Mouse (Mus musculus) embryonic facial prominence, embryonic 10.5 days (tissue): ENCODE measurements around the gene Stx12. TPM values are rescaled to one million over a fixed set of nuclear protein-coding genes. Genes with fewer than 3 reads are reported as not detected.

ENCODE experiments used
- DNase-seq: peaks from one replicate; pipeline ENCODE4 v3.0.0-alpha.2; 2017; ENCODE audit warnings: low spot score
- H3K27ac ChIP-seq: fragments of 300-500 bp; sonication (generic); replicated peaks from 2 replicates; pipeline ENCODE4 v1.5.1; 2016; ENCODE audit warnings: mild to moderate bottlenecking
- H3K27me3 ChIP-seq: fragments of 300-500 bp; sonication (generic); replicated peaks from 2 replicates; pipeline ENCODE4 v1.6.1; 2016; ENCODE audit warnings: low read depth, mild to moderate bottlenecking; ENCODE audit not compliant: poor library complexity, severe bottlenecking
- H3K36me3 ChIP-seq: fragments of 300-500 bp; sonication (generic); replicated peaks from 2 replicates; pipeline ENCODE4 v1.6.1; 2016; ENCODE audit warnings: mild to moderate bottlenecking, moderate library complexity
- H3K4me1 ChIP-seq: fragments of 300-500 bp; sonication (generic); 2 replicates; pipeline ENCODE4 v1.6.1; 2016
- H3K4me3 ChIP-seq: fragments of 300-500 bp; sonication (generic); 2 replicates; pipeline ENCODE4 v1.5.1; 2016; ENCODE audit warnings: mild to moderate bottlenecking, moderate library complexity
- H3K9me3 ChIP-seq: fragments of 300-500 bp; sonication (generic); 2 replicates; pipeline ENCODE4 v1.6.1; 2016; ENCODE audit warnings: mild to moderate bottlenecking
- WGBS: fragments of 180-500 bp; shearing (Covaris S2); methylation state at CpG from one replicate; pipeline ENCODE4 v1.1.7; 2016; 5-methylcytosine and 5-hydroxymethylcytosine counted together
- polyA plus RNA-seq: library from polyadenylated mRNA; unstranded; fragments of >200 nt; fragmentation: Nextera tagmentation; extraction: Ambion mirVana; gene quantifications from 2 replicates; pipeline ENCODE4 v1.2.1, GENCODE M21; 2016

The Stx12 gene
- polyA plus RNA-seq, 1 experiment from 2014 or later: 58.7 TPM

- Histone ChIP-seq H3K36me3 (peaks cover 37% of the 10 kb centered on the region), H3K4me3 (peak within 1 kb of the TSS; percentile 91), H3K27me3 (no peaks in the 10 kb centered on the region), H3K27ac (peak within 1 kb of the TSS; percentile 93), H3K9me3 (no peaks in the 10 kb centered on the region), H3K4me1 (peaks cover 19% of the 10 kb centered on the region)
- under 1% methylated on average over 40 of the region's 40 CpGs for WGBS
- peak; percentile 95 for DNase-seq
Observed at GRCm38 (mm10) chr4:132842970-132843704, 41.2 kb downstream of the Stx12 start, which contains the start of gene Ppp1r8. Gene Ppp1r8, minus strand, starts transcription at chr4:132843169.

DNA sequence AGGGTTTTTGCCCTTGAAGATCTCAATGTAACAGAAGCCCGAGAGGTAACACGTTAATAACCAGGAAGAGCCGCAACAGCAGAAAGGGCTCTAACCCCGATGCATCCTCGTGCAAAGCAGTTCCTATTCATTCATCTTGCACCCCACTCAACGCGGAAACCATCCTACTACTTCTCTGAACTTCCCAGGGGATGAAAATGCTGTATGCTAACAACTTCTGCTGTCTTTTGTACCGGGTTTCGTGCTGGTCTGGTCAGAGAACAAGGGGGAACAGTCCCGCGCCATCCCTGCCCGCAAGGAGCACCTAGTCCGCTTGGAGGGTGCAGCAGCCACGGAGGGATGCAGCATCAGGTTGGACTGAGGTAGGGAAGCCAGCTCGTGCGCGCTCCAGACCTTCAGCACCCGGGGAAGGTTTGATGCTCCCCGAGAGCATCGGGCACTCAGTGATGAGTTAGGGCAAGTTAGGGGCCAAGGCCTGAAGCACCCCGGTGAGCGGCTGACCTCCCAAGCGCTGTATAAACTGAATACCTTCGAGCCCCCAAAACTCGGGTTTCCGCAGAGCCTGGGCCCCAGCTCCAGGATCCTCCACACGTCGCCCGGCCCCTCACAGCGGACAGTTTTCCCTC, 41.9 kb downstream of the Stx12 start:
- peak; percentile 54 for DNase-seq
- no peaks in the 10 kb centered on the region for H3K27me3 ChIP-seq
- H3K4me1 ChIP-seq: peaks cover 19% of the 10 kb centered on the region
- H3K36me3 ChIP-seq: peaks cover 38% of the 10 kb centered on the region
- no peaks in the 10 kb centered on the region for H3K9me3 ChIP-seq
- peak overlapping the region; percentile 93 for H3K27ac ChIP-seq
- under 1% methylated on average over 30 of the region's 30 CpGs for WGBS
- H3K4me3 ChIP-seq: peak overlapping the region; percentile 91

GRCm38 (mm10) chr4:132841493-132841892, 42.8 kb downstream of the Stx12 start:
- H3K9me3 ChIP-seq: no peaks in the 10 kb centered on the region
- DNase-seq: no peak
- H3K27ac ChIP-seq: peak overlapping the region; percentile 93
- 90% methylated on average over 3 of the region's 3 CpGs for WGBS
- peaks cover 47% of the 10 kb centered on the region for H3K36me3 ChIP-seq
- peak overlapping the region; percentile 91 for H3K4me3 ChIP-seq
- peaks cover 19% of the 10 kb centered on the region for H3K4me1 ChIP-seq
- no peaks in the 10 kb centered on the region for H3K27me3 ChIP-seq

DNA sequence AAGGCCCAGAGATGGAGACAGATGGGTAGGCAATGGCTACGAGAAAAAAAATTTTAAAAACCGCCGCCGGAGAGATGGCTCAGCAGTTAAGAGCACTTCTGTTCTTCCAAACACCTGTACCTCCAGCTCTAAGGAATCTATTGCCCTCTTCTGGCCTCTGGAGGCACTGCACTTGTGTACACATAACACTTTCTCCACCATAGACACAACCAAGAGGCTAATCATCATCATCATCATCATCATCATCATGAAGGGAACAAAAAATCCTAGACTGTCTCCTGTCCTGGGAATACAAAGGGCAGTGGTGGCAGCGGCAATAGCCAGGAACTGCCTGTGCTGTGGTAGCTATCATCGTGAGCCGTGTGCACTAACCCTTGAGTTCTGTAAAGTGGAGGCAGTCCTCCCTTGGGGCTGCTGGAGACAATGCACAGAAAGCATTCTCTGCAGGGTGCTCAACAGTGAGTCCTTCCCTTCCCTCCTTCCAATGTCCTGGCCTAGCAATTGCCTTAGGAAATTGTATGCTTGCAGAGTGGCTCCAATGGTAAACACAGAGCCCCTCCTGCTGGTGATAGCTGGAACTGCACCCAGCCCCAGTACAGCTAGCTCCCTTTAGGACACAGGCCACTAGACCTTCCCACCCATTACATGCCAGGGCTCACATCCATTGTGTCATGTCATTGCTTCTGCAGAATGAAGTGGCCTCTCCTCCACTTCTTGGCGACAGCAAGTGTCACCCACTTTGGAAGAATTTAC, 60.5 kb downstream of the Stx12 start:
- peak; percentile 77 for DNase-seq
- H3K27ac ChIP-seq: no peak overlapping the region
- no peaks in the 10 kb centered on the region for H3K27me3 ChIP-seq
- no peak overlapping the region for H3K4me3 ChIP-seq
- peaks cover 47% of the 10 kb centered on the region for H3K36me3 ChIP-seq
- H3K4me1 ChIP-seq: no peaks in the 10 kb centered on the region
- WGBS: 75% methylated on average over 8 of the region's 8 CpGs
- peaks cover 11% of the 10 kb centered on the region for H3K9me3 ChIP-seq

GRCm38 (mm10) chr4:132818442-132818841, 65.9 kb downstream of the Stx12 start:
- Histone ChIP-seq H3K36me3 (no peaks in the 10 kb centered on the region), H3K27ac (no peak overlapping the region), H3K4me1 (no peaks in the 10 kb centered on the region), H3K9me3 (peaks cover 9% of the 10 kb centered on the region), H3K27me3 (no peaks in the 10 kb centered on the region), H3K4me3 (no peak overlapping the region)
- DNase-seq: no peak
- WGBS: 51% methylated on average over 2 of the region's 2 CpGs

DNA sequence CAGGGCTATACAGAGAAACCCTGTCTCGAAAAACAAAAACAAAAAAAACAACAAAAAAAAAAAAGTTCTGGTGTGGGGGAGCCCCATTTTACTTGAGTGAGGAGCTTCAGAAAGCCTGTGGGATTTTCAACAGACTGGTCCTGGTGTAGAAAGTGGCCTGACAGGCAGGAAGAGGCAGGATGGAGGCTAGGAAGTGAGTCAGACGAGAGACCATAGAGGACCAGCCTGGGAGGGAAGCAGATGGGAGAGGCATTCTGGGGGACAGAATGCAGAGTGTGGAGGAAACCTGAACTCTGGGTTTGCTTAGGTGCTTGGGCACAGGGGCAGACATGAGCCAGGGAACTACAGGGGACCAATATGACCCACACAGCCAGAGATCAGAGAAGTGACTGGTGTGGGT, 67.5 kb downstream of the Stx12 start:
- H3K36me3 ChIP-seq: no peaks in the 10 kb centered on the region
- H3K9me3 ChIP-seq: peaks cover 9% of the 10 kb centered on the region
- no peaks in the 10 kb centered on the region for H3K27me3 ChIP-seq
- no peaks in the 10 kb centered on the region for H3K4me1 ChIP-seq
- H3K27ac ChIP-seq: no peak overlapping the region
- H3K4me3 ChIP-seq: no peak overlapping the region
- DNase-seq: no peak
- 72% methylated on average over 2 of the region's 2 CpGs for WGBS

DNA sequence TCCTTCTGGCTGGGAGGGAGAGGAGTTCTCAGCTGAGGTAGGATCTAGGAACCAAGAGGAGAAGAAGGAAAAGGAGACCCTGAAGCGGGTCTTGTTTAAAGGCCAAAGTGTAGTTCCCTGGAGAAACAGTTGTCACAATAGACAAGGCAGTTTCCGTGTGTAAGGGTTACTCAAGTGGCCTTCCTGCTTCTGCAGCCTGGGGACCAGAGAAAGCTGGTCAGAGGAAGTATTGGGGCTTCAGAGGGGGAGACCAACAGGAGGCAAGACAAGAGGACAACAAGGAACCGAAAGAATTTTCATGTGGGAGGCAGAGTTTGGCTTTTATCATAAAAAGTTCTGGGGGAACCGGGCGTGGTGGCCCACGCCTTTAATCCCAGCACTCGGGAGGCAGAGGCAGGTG, 67.9 kb downstream of the Stx12 start:
- DNase-seq: no peak
- no peaks in the 10 kb centered on the region for H3K36me3 ChIP-seq
- WGBS: 85% methylated on average over 7 of the region's 7 CpGs
- H3K27me3 ChIP-seq: no peaks in the 10 kb centered on the region
- peaks cover 12% of the 10 kb centered on the region for H3K9me3 ChIP-seq
- no peak overlapping the region for H3K4me3 ChIP-seq
- no peaks in the 10 kb centered on the region for H3K4me1 ChIP-seq
- H3K27ac ChIP-seq: no peak overlapping the region

DNA sequence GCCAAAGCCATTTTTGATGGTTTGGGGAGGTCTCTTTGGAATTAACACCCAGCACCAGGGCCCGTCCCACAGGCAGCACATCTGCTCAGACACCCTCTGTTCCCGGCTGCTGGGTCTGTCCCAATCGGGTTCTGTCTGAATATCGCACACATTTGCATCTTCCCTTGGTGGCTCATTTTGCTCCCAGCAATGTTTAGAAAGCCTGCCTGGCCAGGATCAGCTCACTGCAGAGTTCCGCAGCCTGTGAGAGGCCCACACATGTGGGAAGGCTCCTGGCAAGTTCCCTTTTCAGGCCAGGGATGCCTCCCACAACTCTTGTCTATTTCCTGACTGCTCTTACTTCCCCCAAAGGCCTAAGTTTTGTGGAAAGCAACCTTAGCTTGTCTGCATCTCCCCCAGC, 74.7 kb downstream of the Stx12 start:
- Histone ChIP-seq H3K9me3 (peaks cover 10% of the 10 kb centered on the region; the same call in 1 of the 2 replicates), H3K27me3 (no peaks in the 10 kb centered on the region), H3K4me3 (no peak overlapping the region), H3K27ac (no peak overlapping the region), H3K4me1 (no peaks in the 10 kb centered on the region), H3K36me3 (no peaks in the 10 kb centered on the region)
- no peak for DNase-seq
- 89% methylated on average over 5 of the region's 5 CpGs for WGBS

DNA sequence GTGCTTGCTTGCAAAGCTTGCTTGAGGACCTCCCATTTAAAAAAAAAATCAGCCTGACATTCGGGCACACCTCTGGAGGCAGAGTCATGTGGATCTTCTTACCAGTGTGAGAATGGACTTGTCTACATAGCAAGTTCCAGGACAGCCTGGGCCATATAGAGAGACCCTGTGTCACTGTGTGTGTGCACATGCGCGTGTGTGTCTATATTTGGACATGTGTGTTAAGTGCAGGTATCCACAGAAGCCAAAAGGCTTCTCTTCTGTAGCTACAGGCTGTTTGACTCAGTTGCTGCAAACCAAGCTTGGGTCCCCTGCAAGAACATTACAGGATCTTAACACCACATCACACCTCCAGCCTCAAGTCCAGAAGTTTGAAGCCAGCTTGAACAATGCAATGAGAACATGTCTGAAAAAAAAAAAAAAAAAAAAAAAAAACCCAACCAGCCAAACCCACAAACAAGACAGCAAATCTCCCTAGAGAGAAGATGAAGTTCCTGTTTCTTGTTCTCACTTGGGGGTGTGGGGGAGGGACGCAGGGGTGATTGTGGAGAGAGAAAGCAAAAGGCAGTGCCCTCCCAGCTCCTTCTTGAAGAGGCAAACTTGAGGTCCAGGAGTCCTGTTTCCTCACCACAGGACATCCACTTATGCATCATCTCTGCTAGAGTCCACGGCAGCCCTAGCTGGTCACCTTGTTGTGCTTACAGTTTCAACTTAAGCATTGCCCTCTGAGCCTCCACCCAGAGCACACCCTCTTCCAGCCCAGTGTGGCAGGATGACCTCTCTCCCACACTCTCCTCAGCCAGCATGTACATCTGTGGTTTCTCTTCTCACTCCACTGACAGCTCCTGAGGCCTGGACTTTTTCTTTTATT, 76.3 kb downstream of the Stx12 start:
- Histone ChIP-seq H3K36me3 (no peaks in the 10 kb centered on the region), H3K9me3 (peaks cover 10% of the 10 kb centered on the region; the same call in 1 of the 2 replicates), H3K27ac (no peak overlapping the region), H3K27me3 (no peaks in the 10 kb centered on the region), H3K4me1 (no peaks in the 10 kb centered on the region), H3K4me3 (no peak overlapping the region)
- DNase-seq: no peak
- WGBS: 77% methylated on average over 5 of the region's 5 CpGs

DNA sequence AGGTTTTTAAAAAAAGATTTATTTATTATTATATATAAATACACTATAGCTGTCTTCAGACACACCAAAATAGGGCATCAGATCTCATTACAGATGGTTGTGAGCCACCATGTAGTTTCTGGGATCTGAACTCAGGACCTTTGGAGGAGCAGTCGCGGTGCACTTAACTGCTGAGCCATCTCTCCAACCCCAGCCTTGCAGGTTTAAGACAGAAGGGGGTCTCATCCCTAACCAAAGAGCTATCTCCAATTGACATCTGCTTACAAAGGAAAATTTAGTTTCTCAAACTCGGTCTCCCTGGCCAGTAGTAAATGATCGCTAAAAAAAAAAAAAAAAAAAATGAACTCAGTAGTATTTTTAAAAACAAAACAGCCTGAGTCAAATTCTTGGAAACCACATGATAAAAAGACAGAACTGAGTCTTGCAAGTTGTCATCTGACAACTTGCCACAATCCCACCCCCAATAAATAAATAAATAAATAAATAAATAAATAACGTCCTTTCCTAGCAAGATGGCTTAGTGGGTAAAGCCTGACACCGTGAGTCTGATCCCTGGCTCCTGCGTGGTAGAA, 77.6 kb downstream of the Stx12 start:
- DNase-seq: no peak
- Histone ChIP-seq H3K27ac (no peak overlapping the region), H3K36me3 (no peaks in the 10 kb centered on the region), H3K4me1 (no peaks in the 10 kb centered on the region), H3K4me3 (no peak overlapping the region), H3K9me3 (peaks cover 10% of the 10 kb centered on the region; the same call in 1 of the 2 replicates), H3K27me3 (no peaks in the 10 kb centered on the region)
- 91% methylated on average over 7 of the region's 7 CpGs for WGBS

- WGBS: 90% methylated on average over 12 of the region's 12 CpGs
- Histone ChIP-seq H3K27me3 (no peaks in the 10 kb centered on the region), H3K9me3 (0 out of 2 replicates have a peak, but pooled peaks cover 4% of the 10 kb centered on the region), H3K4me3 (no peak overlapping the region), H3K4me1 (no peaks in the 10 kb centered on the region), H3K27ac (no peak overlapping the region), H3K36me3 (no peaks in the 10 kb centered on the region)
- no peak for DNase-seq
Observed at GRCm38 (mm10) chr4:132805599-132806197, 78.6 kb downstream of the Stx12 start.
